Mouse (Mus musculus) heart, postnatal 0 days (tissue): ENCODE data around the gene Ctf2. TPM values are rescaled to one million over a fixed set of nuclear protein-coding genes. Genes with fewer than 3 reads are reported as not detected.
A peak's percentile ranks its signal among the peaks of the same experiment; 100 is the strongest.

ENCODE experiments used
- ATAC-seq: fragments of 200-750 bp; cut with Nextera tagmentation; 2 replicates; pipeline ENCODE4 v1.8.0; 2017; ENCODE audit warnings: low read depth, moderate number of reproducible peaks, moderate library complexity; ENCODE audit not compliant: insufficient read depth
- DNase-seq: peaks from one replicate; pipeline ENCODE4 v3.0.0-alpha.2; 2016; ENCODE audit warnings: low spot score
- H3K27ac ChIP-seq: fragments of 300-500 bp; sonication (generic); 2 replicates; pipeline ENCODE4 v1.5.1; 2014; ENCODE audit warnings: low read depth, mild to moderate bottlenecking
- H3K27me3 ChIP-seq: fragments of 300-500 bp; sonication (generic); 2 replicates; pipeline ENCODE4 v1.6.1; 2014; ENCODE audit warnings: low read length, mixed read lengths; ENCODE audit not compliant: control insufficient read depth, insufficient read depth
- H3K36me3 ChIP-seq: fragments of 300-500 bp; sonication (generic); replicated peaks from 2 replicates; pipeline ENCODE4 v1.6.1; 2014; ENCODE audit warnings: low read length, mixed read lengths; ENCODE audit not compliant: control insufficient read depth, insufficient read depth
- H3K4me1 ChIP-seq: fragments of 300-500 bp; sonication (generic); 2 replicates; pipeline ENCODE4 v1.6.1; 2014; ENCODE audit warnings: antibody characterized with exemption; ENCODE audit not compliant: control insufficient read depth, insufficient read depth
- H3K4me2 ChIP-seq: fragments of 300-500 bp; sonication (generic); 2 replicates; pipeline ENCODE4 v1.6.1; 2014; ENCODE audit warnings: low read depth, mild to moderate bottlenecking, low read length, moderate library complexity
- H3K4me3 ChIP-seq: fragments of 300-500 bp; sonication (generic); 2 replicates; pipeline ENCODE4 v1.5.1; 2014; ENCODE audit warnings: low read depth, low read length
- H3K9ac ChIP-seq: fragments of 300-500 bp; sonication (generic); replicated peaks from 2 replicates; pipeline ENCODE4 v1.6.1; 2014; ENCODE audit warnings: low read depth, low read length, mixed read lengths
- H3K9me3 ChIP-seq: fragments of 300-500 bp; sonication (generic); replicated peaks from 2 replicates; pipeline ENCODE4 v1.6.1; 2016; ENCODE audit warnings: low read length; ENCODE audit not compliant: control insufficient read depth
- CTCF ChIP-seq: IDR thresholded peaks from 2 replicates; pipeline ENCODE4 v1.5.1; 2016; ENCODE audit warnings: antibody characterized with exemption, control low read depth, low read depth
- EP300 ChIP-seq: IDR thresholded peaks from 2 replicates; pipeline ENCODE4 v1.6.1; 2016; ENCODE audit warnings: antibody characterized with exemption, low read depth
- WGBS: fragments of 180-500 bp; shearing (Covaris S2); extraction: QIAGEN DNeasy Blood & Tissue Kit; methylation state at CpG from one replicate; pipeline ENCODE4 v1.1.7; 2014; 5-methylcytosine and 5-hydroxymethylcytosine counted together
- polyA plus RNA-seq: library from polyadenylated mRNA; unstranded; fragments of >200 nt; fragmentation: Nextera tagmentation; extraction: Ambion mirVana; gene quantifications from 2 replicates; pipeline ENCODE4 v1.2.1, GENCODE M21; 2015
- total RNA-seq: library from RNA; depleted of rRNA; stranded (reverse); fragments of >200 nt; gene quantifications from 2 replicates; pipeline ENCODE4 v1.2.3, GENCODE M21; 2014; ENCODE audit warnings: low replicate concordance

Ctf2 gene
- total and polyA plus RNA-seq, 2 experiments from 2014 or later = not detected

GRCm38 (mm10) chr7:127693290-127693689, 38.7 kb downstream of the Ctf2 start:
- 93% methylated on average over 8 of the region's 8 CpGs for WGBS

GRCm38 (mm10) chr7:127691221-127691989, 40.6 kb downstream of the Ctf2 start:
- H3K27me3 ChIP-seq = no peaks in the 10 kb centered on the region
- 8% methylated on average over 15 of the region's 15 CpGs for WGBS
- H3K4me3 ChIP-seq = peak overlapping the region; percentile 24
- H3K4me1 ChIP-seq = peaks cover 7% of the 10 kb centered on the region; the same call in 1 of the 2 replicates
- peak overlapping the region; percentile 49 for H3K9ac ChIP-seq
- ATAC-seq (peak; percentile 85), DNase-seq (peak; percentile 83)
- H3K36me3 ChIP-seq = no peaks in the 10 kb centered on the region
- peak overlapping the region; percentile 58 for H3K4me2 ChIP-seq
- TF ChIP-seq EP300 = no peak
- TF ChIP-seq CTCF = no peak
- no peaks in the 10 kb centered on the region for H3K9me3 ChIP-seq
- H3K27ac ChIP-seq = peak overlapping the region; percentile 88

More at GRCm38 (mm10) chr7:127693290-127693689, 38.7 kb downstream of the Ctf2 start:
- H3K36me3 ChIP-seq = 0 out of 2 replicates have a peak, but pooled peaks cover 3% of the 10 kb centered on the region
- no peak overlapping the region for H3K4me3 ChIP-seq
- ATAC-seq (no peak), DNase-seq (no peak)
- TF ChIP-seq CTCF = no peak
- no peak for TF ChIP-seq EP300
- H3K27ac ChIP-seq = no peak overlapping the region
- no peak overlapping the region for H3K9ac ChIP-seq
- peaks cover 3% of the 10 kb centered on the region; the same call in 1 of the 2 replicates for H3K4me1 ChIP-seq
- no peaks in the 10 kb centered on the region for H3K27me3 ChIP-seq
- H3K4me2 ChIP-seq = no peak overlapping the region
- no peaks in the 10 kb centered on the region for H3K9me3 ChIP-seq

GRCm38 (mm10) chr7:127689626-127690280, 42.2 kb downstream of the Ctf2 start:
- H3K9me3 ChIP-seq = no peaks in the 10 kb centered on the region
- no peak overlapping the region for H3K4me2 ChIP-seq
- peaks cover 7% of the 10 kb centered on the region; the same call in 1 of the 2 replicates for H3K4me1 ChIP-seq
- no peak overlapping the region for H3K4me3 ChIP-seq
- no peaks in the 10 kb centered on the region for H3K36me3 ChIP-seq
- no peaks in the 10 kb centered on the region for H3K27me3 ChIP-seq
- DNase-seq (peak; percentile 51), ATAC-seq (0 out of 2 replicates have a peak, but pooled peaks have one; percentile 15)
- 52% methylated on average over 9 of the region's 9 CpGs for WGBS
- peak overlapping the region; percentile 49; the same call in 1 of the 2 replicates for H3K27ac ChIP-seq
- H3K9ac ChIP-seq = no peak overlapping the region
- no peak for TF ChIP-seq CTCF
- no peak for TF ChIP-seq EP300

- Histone ChIP-seq H3K4me3 (no peak overlapping the region), H3K4me1 (peaks cover 7% of the 10 kb centered on the region; the same call in 1 of the 2 replicates), H3K9me3 (no peaks in the 10 kb centered on the region), H3K9ac (no peak overlapping the region), H3K27ac (no peak overlapping the region), H3K36me3 (no peaks in the 10 kb centered on the region), H3K4me2 (no peak overlapping the region), H3K27me3 (no peaks in the 10 kb centered on the region)
- ATAC-seq (no peak), DNase-seq (peak; percentile 35)
- 73% methylated on average over 7 of the region's 7 CpGs for WGBS
- TF ChIP-seq CTCF (no peak), EP300 (no peak)
Measured at GRCm38 (mm10) chr7:127688935-127689334, 43.0 kb downstream of the Ctf2 start.

- Histone ChIP-seq H3K4me2 (no peak overlapping the region), H3K4me1 (peaks cover 13% of the 10 kb centered on the region), H3K27me3 (no peaks in the 10 kb centered on the region), H3K4me3 (no peak overlapping the region), H3K9ac (no peak overlapping the region), H3K9me3 (no peaks in the 10 kb centered on the region), H3K27ac (no peak overlapping the region), H3K36me3 (no peaks in the 10 kb centered on the region)
- no peak for DNase-seq
- no peak for ATAC-seq
- WGBS = 55% methylated on average over 11 of the region's 11 CpGs
- TF ChIP-seq EP300 (no peak), CTCF (no peak)
Measured at GRCm38 (mm10) chr7:127686740-127687449, 45.1 kb downstream of the Ctf2 start.
